Mouse (Mus musculus): ENCODE results near the gene Lztfl1. TPM values are rescaled to one million over a fixed set of nuclear protein-coding genes. Genes with fewer than 3 reads are reported as not detected.
"Not testable (repeated sequence)": the region's sequence is repeated elsewhere in the genome, so short reads cannot be mapped to it uniquely, and the experiment has no call there.

Gene Lztfl1
- polyA plus RNA-seq, 1 experiment from 2014 or later = 49.3 TPM

GRCm38 (mm10) chr9:123678327-123679105 lies 39.0 kb downstream of the Lztfl1 start, which contains the start of the genes Ccr9 and Slc6a20a:
Gene Ccr9, plus strand, starts transcription at chr9:123678439.
Gene Slc6a20a, minus strand, starts transcription at chr9:123678885.
- H3K36me3 ChIP-seq = no peaks in the 10 kb centered on the region
- H3K4me3 ChIP-seq (replicated peaks) = peak within 1 kb of the TSS; percentile 37
- H3K4me2 ChIP-seq = peak within 1 kb of the TSS; percentile 86
- H3K9ac ChIP-seq (replicated peaks) = peak within 1 kb of the TSS; percentile 36
- H3K27me3 ChIP-seq (replicated peaks) = peaks cover 52% of the 10 kb centered on the region
- peak; percentile 41; the same call in 1 of the 2 replicates for ATAC-seq (ENCODE audit: low FRiP score)
- peaks cover 9% of the 10 kb centered on the region for H3K4me1 ChIP-seq
- 1% methylated on average over 73 of the region's 73 CpGs for WGBS
- no peak within 1 kb of the TSS for H3K27ac ChIP-seq (replicated peaks)
- H3K9me3 ChIP-seq (replicated peaks) = no peaks in the 10 kb centered on the region

- WGBS = 64% methylated on average over 5 of the region's 5 CpGs
- H3K4me2 ChIP-seq = no peak overlapping the region
- ATAC-seq (ENCODE audit: low FRiP score) = no peak
Observed at GRCm38 (mm10) chr9:123665645-123666044, 51.9 kb downstream of the Lztfl1 start.

GRCm38 (mm10) chr9:123659986-123660676 lies 57.4 kb downstream of the Lztfl1 start:
- 88% methylated on average over 18 of the region's 18 CpGs for WGBS

More at GRCm38 (mm10) chr9:123665645-123666044, 51.9 kb downstream of the Lztfl1 start:
- no peak overlapping the region for H3K27ac ChIP-seq (replicated peaks)
- no peaks in the 10 kb centered on the region for H3K9me3 ChIP-seq (replicated peaks)
- no peak overlapping the region for H3K4me3 ChIP-seq (replicated peaks)
- no peaks in the 10 kb centered on the region for H3K36me3 ChIP-seq
- no peak overlapping the region for H3K9ac ChIP-seq (replicated peaks)
- no peaks in the 10 kb centered on the region for H3K4me1 ChIP-seq
- H3K27me3 ChIP-seq (replicated peaks) = no peaks in the 10 kb centered on the region

GRCm38 (mm10) chr9:123658981-123659380 lies 58.5 kb downstream of the Lztfl1 start:
- no peaks in the 10 kb centered on the region for H3K4me1 ChIP-seq
- H3K4me3 ChIP-seq (replicated peaks) = no peak overlapping the region
- no peak overlapping the region for H3K4me2 ChIP-seq
- H3K27me3 ChIP-seq (replicated peaks) = no peaks in the 10 kb centered on the region
- no peak overlapping the region for H3K27ac ChIP-seq (replicated peaks)
- H3K9ac ChIP-seq (replicated peaks) = no peak overlapping the region
- no peak for ATAC-seq (ENCODE audit: low FRiP score)
- no peaks in the 10 kb centered on the region for H3K9me3 ChIP-seq (replicated peaks)
- H3K36me3 ChIP-seq = no peaks in the 10 kb centered on the region

More at GRCm38 (mm10) chr9:123659986-123660676, 57.4 kb downstream of the Lztfl1 start:
- H3K4me1 ChIP-seq; H3K36me3 ChIP-seq; H3K4me2 ChIP-seq; H3K9me3 ChIP-seq (replicated peaks); H3K27ac ChIP-seq (replicated peaks); H3K27me3 ChIP-seq (replicated peaks); H3K9ac ChIP-seq (replicated peaks); ATAC-seq (ENCODE audit: low FRiP score); H3K4me3 ChIP-seq (replicated peaks): not testable (repeated sequence)

GRCm38 (mm10) chr9:123657457-123657856 lies 60.0 kb downstream of the Lztfl1 start:
- H3K4me1 ChIP-seq = no peaks in the 10 kb centered on the region

GRCm38 (mm10) chr9:123651369-123651768 lies 66.1 kb downstream of the Lztfl1 start:
- H3K27me3 ChIP-seq (replicated peaks) = no peaks in the 10 kb centered on the region
- ATAC-seq (ENCODE audit: low FRiP score) = no peak
- H3K36me3 ChIP-seq = no peaks in the 10 kb centered on the region
- H3K4me3 ChIP-seq (replicated peaks) = no peak overlapping the region
- H3K9ac ChIP-seq (replicated peaks) = no peak overlapping the region
- H3K9me3 ChIP-seq (replicated peaks) = no peaks in the 10 kb centered on the region
- no peak overlapping the region for H3K27ac ChIP-seq (replicated peaks)
- no peaks in the 10 kb centered on the region for H3K4me1 ChIP-seq
- no peak overlapping the region for H3K4me2 ChIP-seq
- WGBS = 57% methylated on average over 4 of the region's 4 CpGs

More at GRCm38 (mm10) chr9:123657457-123657856, 60.0 kb downstream of the Lztfl1 start:
- WGBS = 94% methylated on average over 3 of the region's 3 CpGs
- H3K27ac ChIP-seq (replicated peaks) = no peak overlapping the region
- H3K4me3 ChIP-seq (replicated peaks) = no peak overlapping the region
- H3K27me3 ChIP-seq (replicated peaks) = no peaks in the 10 kb centered on the region
- no peak overlapping the region for H3K4me2 ChIP-seq
- ATAC-seq (ENCODE audit: low FRiP score) = no peak
- no peaks in the 10 kb centered on the region for H3K36me3 ChIP-seq
- no peaks in the 10 kb centered on the region for H3K9me3 ChIP-seq (replicated peaks)
- no peak overlapping the region for H3K9ac ChIP-seq (replicated peaks)

- no peak overlapping the region for H3K27ac ChIP-seq (replicated peaks)
- no peak for ATAC-seq (ENCODE audit: low FRiP score)
- no peaks in the 10 kb centered on the region for H3K9me3 ChIP-seq (replicated peaks)
- H3K4me2 ChIP-seq = no peak overlapping the region
- WGBS = 96% methylated on average over 2 of the region's 2 CpGs
- H3K36me3 ChIP-seq = no peaks in the 10 kb centered on the region
- H3K4me3 ChIP-seq (replicated peaks) = no peak overlapping the region
- H3K27me3 ChIP-seq (replicated peaks) = no peaks in the 10 kb centered on the region
- no peak overlapping the region for H3K9ac ChIP-seq (replicated peaks)
- H3K4me1 ChIP-seq = no peaks in the 10 kb centered on the region
Observed at GRCm38 (mm10) chr9:123649785-123650511, 67.5 kb downstream of the Lztfl1 start.

Other genes starting within 250 kb of the Lztfl1 start
- 10.9 and 20.3 TPM in 2 replicates for gene Limd1, start 239.0 kb downstream of the Lztfl1 start, polyA plus RNA-seq (2015; fragmentation: Nextera tagmentation; extraction: Ambion mirVana)
- gene Sacm1l, start 187.9 kb downstream of the Lztfl1 start, polyA plus RNA-seq (2015; fragmentation: Nextera tagmentation; extraction: Ambion mirVana) = 57.4 and 59.3 TPM in 2 replicates
- gene Slc6a20b, start 85.1 kb downstream of the Lztfl1 start, polyA plus RNA-seq (2015; fragmentation: Nextera tagmentation; extraction: Ambion mirVana) = 0.20 and 0.35 TPM in 2 replicates
- 0.29 and 2.2 TPM in 2 replicates for gene Ccr9, start 39.3 kb downstream of the Lztfl1 start, polyA plus RNA-seq (2015; fragmentation: Nextera tagmentation; extraction: Ambion mirVana)
- gene Slc6a20a, start 38.8 kb downstream of the Lztfl1 start, polyA plus RNA-seq (2015; fragmentation: Nextera tagmentation; extraction: Ambion mirVana) = 5.5 and 5.6 TPM in 2 replicates
- 1.3 TPM in 1 of 2 replicates, not detected in the other for gene Cxcr6, start 88.8 kb upstream of the Lztfl1 start, polyA plus RNA-seq (2015; fragmentation: Nextera tagmentation; extraction: Ambion mirVana)
- gene Fyco1, start 134.2 kb upstream of the Lztfl1 start, polyA plus RNA-seq (2015; fragmentation: Nextera tagmentation; extraction: Ambion mirVana) = 14.4 and 14.7 TPM in 2 replicates
- 0.06 and 0.08 TPM in 2 replicates for gene Xcr1, start 144.3 kb upstream of the Lztfl1 start, polyA plus RNA-seq (2015; fragmentation: Nextera tagmentation; extraction: Ambion mirVana)